Mouse (Mus musculus) kidney, embryonic 15.5 days (tissue): ENCODE measurements at regions not wholly inside any gene's neighbourhood (a gene's known extent, or its start where the extent isn't known, plus 50 kb on each side); places are given as distances from the start of the nearest gene placed in this dataset.

ENCODE experiments used
- ATAC-seq: fragments of 200-750 bp; cut with Nextera tagmentation; replicated peaks from 2 replicates; pipeline ENCODE4 v1.8.0; 2017; ENCODE audit warnings: moderate TSS enrichment; ENCODE audit not compliant: low FRiP score
- H3K27ac ChIP-seq: fragments of 300-500 bp; sonication (generic); 2 replicates; pipeline ENCODE4 v1.5.1; 2015; ENCODE audit warnings: mild to moderate bottlenecking, inconsistent platforms
- H3K27me3 ChIP-seq: fragments of 300-500 bp; sonication (generic); 2 replicates; pipeline ENCODE4 v1.6.1; 2015; ENCODE audit warnings: inconsistent platforms
- H3K36me3 ChIP-seq: fragments of 300-500 bp; sonication (generic); 2 replicates; pipeline ENCODE4 v1.6.1; 2015; ENCODE audit warnings: inconsistent platforms
- H3K4me1 ChIP-seq: fragments of 300-500 bp; sonication (generic); 2 replicates; pipeline ENCODE4 v1.6.1; 2015; ENCODE audit warnings: inconsistent platforms
- H3K4me2 ChIP-seq: fragments of 300-500 bp; sonication (generic); 2 replicates; pipeline ENCODE4 v1.6.1; 2015; ENCODE audit warnings: moderate library complexity, mild to moderate bottlenecking, inconsistent platforms
- H3K4me3 ChIP-seq: fragments of 300-500 bp; sonication (generic); replicated peaks from 2 replicates; pipeline ENCODE4 v1.5.1; 2015; ENCODE audit warnings: mild to moderate bottlenecking, inconsistent platforms
- H3K9ac ChIP-seq: fragments of 300-500 bp; sonication (generic); 2 replicates; pipeline ENCODE4 v1.6.1; 2015; ENCODE audit warnings: mild to moderate bottlenecking, inconsistent platforms
- H3K9me3 ChIP-seq: fragments of 300-500 bp; sonication (generic); replicated peaks from 2 replicates; pipeline ENCODE4 v1.6.1; 2016; ENCODE audit warnings: inconsistent platforms
- WGBS: fragments of 180-500 bp; shearing (Covaris S2); methylation state at CpG from one replicate; pipeline ENCODE4 v1.1.7; 2015; ENCODE audit warnings: mixed read lengths; 5-methylcytosine and 5-hydroxymethylcytosine counted together

DNA sequence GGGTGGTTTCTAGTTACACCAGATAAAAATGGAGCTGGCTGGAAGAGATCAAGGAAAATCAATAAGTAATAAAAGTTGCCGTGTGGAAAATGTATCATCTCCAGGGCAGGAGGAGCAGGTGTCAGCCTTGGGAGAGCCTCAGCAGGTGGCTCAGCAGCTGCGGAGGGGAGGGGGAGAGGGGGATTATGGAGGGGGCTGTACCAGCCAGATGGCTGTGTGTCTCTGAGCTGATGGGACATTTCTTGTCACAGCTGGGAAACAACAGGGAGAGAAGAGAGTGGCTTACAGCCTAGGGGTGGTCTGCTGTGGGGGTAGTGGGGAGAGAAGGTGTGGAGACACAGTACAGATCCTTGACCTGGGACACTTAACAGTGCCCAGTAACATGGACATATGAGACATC is 116.5 kb downstream of the Matn1 start:
- 2% methylated on average over 2 of the region's 2 CpGs for WGBS
- H3K27ac ChIP-seq: no peak overlapping the region
- 0 out of 2 replicates have a peak, but pooled peaks have one; percentile 34 for ATAC-seq

GRCm38 (mm10) chr4:131062592-131062991 is 118.4 kb downstream of the Matn1 start:
- no peaks in the 10 kb centered on the region for H3K9me3 ChIP-seq

More for the DNA sequence above, 116.5 kb downstream of the Matn1 start:
- Histone ChIP-seq H3K4me2 (no peak overlapping the region), H3K27me3 (no peaks in the 10 kb centered on the region), H3K9ac (no peak overlapping the region), H3K4me3 (no peak overlapping the region), H3K9me3 (no peaks in the 10 kb centered on the region), H3K4me1 (peaks cover 17% of the 10 kb centered on the region), H3K36me3 (no peaks in the 10 kb centered on the region)

GRCm38 (mm10) chr4:131066186-131066939 is 122.2 kb downstream of the Matn1 start:
- Histone ChIP-seq H3K4me1 (no peaks in the 10 kb centered on the region), H3K4me2 (no peak overlapping the region), H3K36me3 (no peaks in the 10 kb centered on the region), H3K4me3 (no peak overlapping the region), H3K27me3 (no peaks in the 10 kb centered on the region), H3K9ac (no peak overlapping the region), H3K27ac (no peak overlapping the region), H3K9me3 (no peaks in the 10 kb centered on the region)
- no peak for ATAC-seq
- 59% methylated on average over 8 of the region's 8 CpGs for WGBS

More at GRCm38 (mm10) chr4:131062592-131062991, 118.4 kb downstream of the Matn1 start:
- Histone ChIP-seq H3K27me3 (no peaks in the 10 kb centered on the region), H3K4me1 (peaks cover 17% of the 10 kb centered on the region), H3K36me3 (no peaks in the 10 kb centered on the region), H3K4me3 (no peak overlapping the region), H3K27ac (no peak overlapping the region), H3K9ac (no peak overlapping the region), H3K4me2 (no peak overlapping the region)
- no peak for ATAC-seq
- 70% methylated on average over 4 of the region's 4 CpGs for WGBS

GRCm38 (mm10) chr4:131070566-131070965 is 126.4 kb downstream of the Matn1 start:
- H3K9ac ChIP-seq: no peak overlapping the region
- H3K9me3 ChIP-seq: no peaks in the 10 kb centered on the region
- no peak overlapping the region for H3K27ac ChIP-seq
- no peak overlapping the region for H3K4me3 ChIP-seq
- no peaks in the 10 kb centered on the region for H3K27me3 ChIP-seq
- ATAC-seq: no peak
- no peaks in the 10 kb centered on the region for H3K4me1 ChIP-seq
- no peaks in the 10 kb centered on the region for H3K36me3 ChIP-seq
- H3K4me2 ChIP-seq: no peak overlapping the region

DNA sequence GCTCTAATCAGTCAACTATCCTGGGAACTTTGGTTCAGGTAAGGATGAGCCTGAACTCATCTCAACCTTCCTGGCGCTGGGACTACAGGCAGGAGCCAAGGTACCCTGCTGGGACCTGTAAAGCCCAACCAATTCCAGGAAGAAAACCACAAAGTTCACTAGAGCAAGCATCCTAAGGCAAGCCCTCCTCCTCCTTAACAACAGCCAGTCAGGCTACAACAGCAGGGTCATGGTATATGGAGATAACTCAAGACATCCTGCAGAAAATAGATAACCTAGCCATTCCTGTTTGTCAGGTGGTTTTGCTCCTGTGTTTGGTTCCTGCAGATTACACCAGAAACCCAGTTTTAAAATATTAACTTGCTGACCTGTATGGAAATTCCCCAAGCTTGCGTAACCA is 128.4 kb downstream of the Matn1 start:
- ATAC-seq: no peak
- H3K9ac ChIP-seq: no peak overlapping the region
- H3K4me1 ChIP-seq: no peaks in the 10 kb centered on the region
- no peaks in the 10 kb centered on the region for H3K36me3 ChIP-seq
- H3K4me3 ChIP-seq: no peak overlapping the region
- no peaks in the 10 kb centered on the region for H3K9me3 ChIP-seq
- no peak overlapping the region for H3K4me2 ChIP-seq
- 93% methylated on average over 2 of the region's 2 CpGs for WGBS
- H3K27me3 ChIP-seq: no peaks in the 10 kb centered on the region
- no peak overlapping the region for H3K27ac ChIP-seq

GRCm38 (mm10) chr4:131073420-131073819 is 129.2 kb downstream of the Matn1 start:
- WGBS: 25% methylated on average over 8 of the region's 8 CpGs
- Histone ChIP-seq H3K27ac (no peak overlapping the region), H3K4me1 (no peaks in the 10 kb centered on the region)

GRCm38 (mm10) chr4:131075326-131075932 is 131.2 kb downstream of the Matn1 start:
- WGBS: 62% methylated on average over 8 of the region's 8 CpGs
- no peak overlapping the region for H3K4me3 ChIP-seq
- H3K4me1 ChIP-seq: no peaks in the 10 kb centered on the region
- ATAC-seq: no peak
- H3K27me3 ChIP-seq: no peaks in the 10 kb centered on the region
- H3K4me2 ChIP-seq: no peak overlapping the region
- no peaks in the 10 kb centered on the region for H3K36me3 ChIP-seq
- H3K27ac ChIP-seq: no peak overlapping the region
- no peaks in the 10 kb centered on the region for H3K9me3 ChIP-seq
- no peak overlapping the region for H3K9ac ChIP-seq

More at GRCm38 (mm10) chr4:131073420-131073819, 129.2 kb downstream of the Matn1 start:
- Histone ChIP-seq H3K4me3 (no peak overlapping the region), H3K9ac (no peak overlapping the region), H3K36me3 (no peaks in the 10 kb centered on the region), H3K9me3 (no peaks in the 10 kb centered on the region), H3K27me3 (no peaks in the 10 kb centered on the region), H3K4me2 (no peak overlapping the region)
- ATAC-seq: no peak

GRCm38 (mm10) chr4:131076628-131077027 is 132.4 kb downstream of the Matn1 start:
- no peak for ATAC-seq
- no peak overlapping the region for H3K4me2 ChIP-seq

GRCm38 (mm10) chr4:131080113-131080512 is 135.9 kb downstream of the Matn1 start:
- no peak overlapping the region for H3K27ac ChIP-seq
- no peaks in the 10 kb centered on the region for H3K27me3 ChIP-seq
- no peaks in the 10 kb centered on the region for H3K9me3 ChIP-seq
- WGBS: 33% methylated on average over 1 of the region's 1 CpGs
- H3K4me2 ChIP-seq: no peak overlapping the region
- H3K9ac ChIP-seq: no peak overlapping the region
- ATAC-seq: no peak
- no peaks in the 10 kb centered on the region for H3K36me3 ChIP-seq
- no peak overlapping the region for H3K4me3 ChIP-seq
- H3K4me1 ChIP-seq: no peaks in the 10 kb centered on the region

More at GRCm38 (mm10) chr4:131076628-131077027, 132.4 kb downstream of the Matn1 start:
- H3K4me3 ChIP-seq: no peak overlapping the region
- WGBS: 62% methylated on average over 3 of the region's 3 CpGs
- H3K27me3 ChIP-seq: no peaks in the 10 kb centered on the region
- no peaks in the 10 kb centered on the region for H3K4me1 ChIP-seq
- H3K36me3 ChIP-seq: no peaks in the 10 kb centered on the region
- H3K9ac ChIP-seq: no peak overlapping the region
- H3K9me3 ChIP-seq: no peaks in the 10 kb centered on the region
- H3K27ac ChIP-seq: no peak overlapping the region

DNA sequence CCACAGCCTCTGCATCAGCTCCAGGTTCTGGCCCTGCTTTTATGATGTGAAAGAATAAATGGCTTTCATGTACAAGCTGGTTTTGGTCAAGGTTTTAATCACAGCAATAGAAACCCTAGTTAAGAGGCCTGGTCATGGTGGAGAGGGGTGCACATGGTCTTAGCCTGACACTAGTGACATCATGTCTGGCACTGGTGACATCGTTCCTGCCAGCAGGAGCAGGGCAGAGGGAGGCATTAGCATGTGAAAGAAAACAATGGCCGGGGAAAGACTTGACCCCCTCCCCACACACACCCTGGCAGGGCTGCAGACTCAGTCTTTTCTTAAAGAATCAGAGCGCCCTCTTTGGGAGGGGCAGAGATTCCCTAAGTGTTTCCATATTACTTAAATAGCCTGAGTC is 139.2 kb downstream of the Matn1 start:
- Histone ChIP-seq H3K4me1 (no peaks in the 10 kb centered on the region), H3K9me3 (no peaks in the 10 kb centered on the region), H3K4me3 (no peak overlapping the region), H3K27me3 (no peaks in the 10 kb centered on the region), H3K9ac (no peak overlapping the region), H3K27ac (no peak overlapping the region), H3K4me2 (no peak overlapping the region), H3K36me3 (no peaks in the 10 kb centered on the region)
- WGBS: 62% methylated on average over 3 of the region's 3 CpGs
- no peak for ATAC-seq

DNA sequence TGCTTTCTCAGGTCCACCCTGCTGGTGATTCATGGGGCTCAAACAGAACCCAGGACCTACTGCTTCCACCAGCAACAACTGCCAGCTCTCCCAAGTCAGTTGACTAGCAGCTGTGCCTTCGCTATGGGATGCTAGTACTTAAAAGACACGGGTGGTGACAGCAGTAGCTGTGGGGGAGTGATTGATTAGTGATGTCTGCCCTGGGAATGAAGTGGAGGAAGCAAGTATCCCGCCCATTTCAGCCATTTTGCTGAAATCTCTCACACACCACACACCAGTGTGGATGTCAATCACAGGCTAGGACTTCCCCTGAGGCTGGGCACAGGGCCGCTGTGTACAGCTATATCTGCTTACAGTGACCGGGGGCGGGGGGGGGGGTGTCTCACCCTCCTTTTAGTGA is 153.2 kb downstream of the Matn1 start:
- no peaks in the 10 kb centered on the region for H3K9me3 ChIP-seq
- WGBS: 34% methylated on average over 6 of the region's 6 CpGs
- no peak overlapping the region for H3K4me3 ChIP-seq
- peaks cover 10% of the 10 kb centered on the region; the same call in 1 of the 2 replicates for H3K27me3 ChIP-seq
- no peak overlapping the region for H3K4me2 ChIP-seq
- no peak overlapping the region for H3K27ac ChIP-seq
- H3K4me1 ChIP-seq: no peaks in the 10 kb centered on the region
- H3K9ac ChIP-seq: no peak overlapping the region
- ATAC-seq: no peak
- H3K36me3 ChIP-seq: no peaks in the 10 kb centered on the region

- Histone ChIP-seq H3K4me2 (peak overlapping the region; percentile 53), H3K4me3 (peak overlapping the region; percentile 15; the same call in 1 of the 2 replicates), H3K36me3 (no peaks in the 10 kb centered on the region), H3K4me1 (no peaks in the 10 kb centered on the region), H3K9me3 (no peaks in the 10 kb centered on the region), H3K9ac (0 out of 2 replicates have a peak overlapping the region, but pooled peaks have one; percentile 31), H3K27me3 (peaks cover 16% of the 10 kb centered on the region; the same call in 1 of the 2 replicates), H3K27ac (no peak overlapping the region)
- WGBS: 41% methylated on average over 10 of the region's 10 CpGs
- ATAC-seq: peak; percentile 66; the same call in 1 of the 2 replicates
Measured at GRCm38 (mm10) chr4:131100093-131100795, 156.1 kb downstream of the Matn1 start.
